Mouse (Mus musculus): Measurements from ENCODE around the gene Rnf167.

Gene Rnf167

GRCm38 (mm10) chr11:70637764-70638163 is 9.3 kb upstream of the Rnf167 start:
- DNase-seq (ENCODE audit: low read depth): peak; percentile 21

GRCm38 (mm10) chr11:70638293-70638692 is 8.7 kb upstream of the Rnf167 start:
- no peak for DNase-seq (ENCODE audit: low read depth)

- peak; percentile 96 for DNase-seq (ENCODE audit: low read depth)
These were observed 8.2 kb upstream of the Rnf167 start, which contains the start of gene Gp1ba for GRCm38 (mm10) chr11:70638714-70639278. TSS of gene Gp1ba (plus strand) at chr11:70639122.

GRCm38 (mm10) chr11:70639976-70640375 is 7.1 kb upstream of the Rnf167 start:
- no peak for DNase-seq (ENCODE audit: low read depth)

GRCm38 (mm10) chr11:70641241-70641640 is 5.8 kb upstream of the Rnf167 start:
- DNase-seq (ENCODE audit: low read depth): peak; percentile 52

- no peak for DNase-seq (ENCODE audit: low read depth)
These were observed 4.0 kb upstream of the Rnf167 start for GRCm38 (mm10) chr11:70643051-70643450.

- no peak for DNase-seq (ENCODE audit: low read depth)
These were observed 2.4 kb upstream of the Rnf167 start for GRCm38 (mm10) chr11:70644564-70645103.

- DNase-seq (ENCODE audit: low read depth): no peak
These were observed 1.4 kb upstream of the Rnf167 start for GRCm38 (mm10) chr11:70645461-70646258.

- no peak for DNase-seq (ENCODE audit: low read depth)
These were observed 828 bp upstream of the Rnf167 start for GRCm38 (mm10) chr11:70646259-70646555.

GRCm38 (mm10) chr11:70647716-70648420 is 833 bp downstream of the Rnf167 start:
- DNase-seq (ENCODE audit: low read depth): peak; percentile 57

GRCm38 (mm10) chr11:70648512-70648911 is 1.5 kb downstream of the Rnf167 start:
- peak; percentile 51 for DNase-seq (ENCODE audit: low read depth)

- DNase-seq (ENCODE audit: low read depth): peak; percentile 28
These were observed 2.2 kb downstream of the Rnf167 start for GRCm38 (mm10) chr11:70649185-70649734.

- peak; percentile 88 for DNase-seq (ENCODE audit: low read depth)
These were observed 3.5 kb downstream of the Rnf167 start for GRCm38 (mm10) chr11:70650322-70651175.

- peak; percentile 87 for DNase-seq (ENCODE audit: low read depth)
These were observed 4.4 kb downstream of the Rnf167 start for GRCm38 (mm10) chr11:70651391-70651790.

- peak; percentile 68 for DNase-seq (ENCODE audit: low read depth)
These were observed 5.2 kb downstream of the Rnf167 start for GRCm38 (mm10) chr11:70652029-70652883.

GRCm38 (mm10) chr11:70652884-70653344 is 5.9 kb downstream of the Rnf167 start:
- no peak for DNase-seq (ENCODE audit: low read depth)

GRCm38 (mm10) chr11:70653345-70654197 is 6.5 kb downstream of the Rnf167 start:
- peak; percentile 88 for DNase-seq (ENCODE audit: low read depth)

GRCm38 (mm10) chr11:70654198-70654922 is 7.3 kb downstream of the Rnf167 start, which contains the start of gene Pfn1:
TSS of gene Pfn1 (minus strand) at chr11:70654644.
- DNase-seq (ENCODE audit: low read depth): peak; percentile 94
